8 mouse cellular contexts compared by ENCODE assay signal in the genomic region with DNA sequence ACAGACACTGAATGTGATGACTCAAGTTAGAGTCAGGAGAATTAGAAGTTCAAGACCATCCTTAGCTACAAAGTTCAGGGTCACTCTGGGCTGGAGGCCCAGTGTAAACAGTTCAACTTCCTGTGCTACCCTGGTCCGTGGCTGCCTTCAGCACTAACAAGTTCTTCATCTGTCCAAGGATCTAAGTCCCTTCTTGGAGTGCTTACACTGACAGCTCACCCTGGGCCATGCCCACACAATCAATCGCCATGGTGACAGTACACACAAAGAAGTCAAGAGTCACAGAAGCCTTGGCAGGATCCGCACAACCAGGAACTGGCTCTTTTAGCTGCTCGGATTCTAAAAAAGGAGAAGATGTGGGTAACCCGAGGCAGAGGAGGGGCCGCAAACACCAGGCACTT. TPM values are rescaled to one million over a fixed set of nuclear protein-coding genes. Genes with fewer than 3 reads are reported as not detected.
DNase-seq lines count a peak whose midpoint lies in the region; ATAC-seq and TF ChIP-seq lines count a peak whose summit lies in the region.

No protein-coding gene starts in this region.

- TF ChIP-seq CTCF in midbrain, postnatal 0 days (IDR thresholded peaks at IDR 0.05), result no peak
- no peak for TF ChIP-seq CTCF in stomach, postnatal 0 days (IDR thresholded peaks at IDR 0.05; ENCODE audit: low read depth)
- TF ChIP-seq CTCF in cerebellum, adult 2 months (IDR thresholded peaks at IDR 0.05; ENCODE audit: borderline replicate concordance, insufficient read depth, low read depth, low read length), result no peak

- H3K4me3 ChIP-seq in midbrain, postnatal 0 days (ENCODE audit: low read depth, low read length), result no peak overlapping the region
- H3K4me3 ChIP-seq in midbrain, embryonic 11.5 days (ENCODE audit: low read depth, low read length), result no peak overlapping the region
- no peak overlapping the region for H3K4me3 ChIP-seq in heart, embryonic 12.5 days
- H3K4me3 ChIP-seq in stomach, postnatal 0 days (ENCODE audit: low read depth, low read length), result no peak overlapping the region
- no peak overlapping the region for H3K4me3 ChIP-seq in cerebellum, adult 2 months (replicated peaks; ENCODE audit: insufficient read depth, low read depth, low read length)

- H3K9me3 ChIP-seq in midbrain, postnatal 0 days (ENCODE audit: low read length), result no peaks in the 10 kb centered on the region
- H3K9me3 ChIP-seq in midbrain, embryonic 11.5 days (ENCODE audit: control insufficient read depth, low read length), result no peaks in the 10 kb centered on the region
- no peaks in the 10 kb centered on the region for H3K9me3 ChIP-seq in heart, embryonic 12.5 days (replicated peaks)
- no peaks in the 10 kb centered on the region for H3K9me3 ChIP-seq in stomach, postnatal 0 days (ENCODE audit: control insufficient read depth, low read length)

- H3K9ac ChIP-seq in midbrain, postnatal 0 days (replicated peaks; ENCODE audit: low read length, poor library complexity, severe bottlenecking), result no peak overlapping the region
- no peak overlapping the region for H3K9ac ChIP-seq in midbrain, embryonic 11.5 days (ENCODE audit: low read length)
- H3K9ac ChIP-seq in heart, embryonic 12.5 days, result no peak overlapping the region
- H3K9ac ChIP-seq in stomach, postnatal 0 days (ENCODE audit: low read length), result no peak overlapping the region

- no peak for TF ChIP-seq POLR2A in cerebellum, adult 2 months (IDR thresholded peaks at IDR 0.05; ENCODE audit: borderline replicate concordance, insufficient read depth, low read length)

- no peaks in the 10 kb centered on the region for H3K27me3 ChIP-seq in midbrain, postnatal 0 days (ENCODE audit: insufficient read depth, low read length)
- H3K27me3 ChIP-seq in midbrain, embryonic 11.5 days (ENCODE audit: control insufficient read depth, insufficient read depth, low read length), result peaks cover 2% of the 10 kb centered on the region; the same call in 1 of the 2 replicates
- H3K27me3 ChIP-seq in heart, embryonic 12.5 days (replicated peaks), result no peaks in the 10 kb centered on the region
- H3K27me3 ChIP-seq in stomach, postnatal 0 days (ENCODE audit: control insufficient read depth, insufficient read depth, low read length), result no peaks in the 10 kb centered on the region
- no peaks in the 10 kb centered on the region; the same call in 1 of the 2 replicates for H3K27me3 ChIP-seq in cerebellum, adult 2 months (ENCODE audit: control insufficient read depth, insufficient read depth, low read length)

- H3K27ac ChIP-seq in midbrain, postnatal 0 days (ENCODE audit: low read depth, low read length), result no peak overlapping the region
- H3K27ac ChIP-seq in midbrain, embryonic 11.5 days (ENCODE audit: low read depth, low read length), result no peak overlapping the region
- H3K27ac ChIP-seq in heart, embryonic 12.5 days (ENCODE audit: poor library complexity, severe bottlenecking), result peak overlapping the region; percentile 56; the same call in 1 of the 2 replicates
- H3K27ac ChIP-seq in stomach, postnatal 0 days (replicated peaks), result peak overlapping the region; percentile 70
- no peak overlapping the region for H3K27ac ChIP-seq in cerebellum, adult 2 months (ENCODE audit: insufficient read depth, low read length)

- no peak for TF ChIP-seq EP300 in stomach, postnatal 0 days (optimal IDR thresholded peaks at IDR 0.05)

- H3K36me3 ChIP-seq in midbrain, postnatal 0 days (ENCODE audit: insufficient read depth, low read length), result no peaks in the 10 kb centered on the region
- no peaks in the 10 kb centered on the region for H3K36me3 ChIP-seq in midbrain, embryonic 11.5 days (ENCODE audit: control insufficient read depth, insufficient read depth, low read length)
- H3K36me3 ChIP-seq in heart, embryonic 12.5 days, result peaks cover 16% of the 10 kb centered on the region
- no peaks in the 10 kb centered on the region for H3K36me3 ChIP-seq in stomach, postnatal 0 days (ENCODE audit: control insufficient read depth, insufficient read depth, low read length)

- no peak for ATAC-seq in midbrain, postnatal 0 days (ENCODE audit: low FRiP score)
- ATAC-seq in midbrain, embryonic 11.5 days (ENCODE audit: low FRiP score), result no peak
- ATAC-seq in heart, embryonic 12.5 days (ENCODE audit: insufficient number of reproducible peaks, low FRiP score), result no peak
- peak; percentile 72 for ATAC-seq in stomach, postnatal 0 days (ENCODE audit: low FRiP score, low TSS enrichment)

- peak; percentile 73 for DNase-seq in midbrain, postnatal 0 days (ENCODE audit: low spot score)
- no peak for DNase-seq in midbrain, embryonic 11.5 days (ENCODE audit: low spot score, missing footprints)
- peak; percentile 86 to 92 for DNase-seq in lung, adult 18-20 months
- DNase-seq in stomach, postnatal 0 days (ENCODE audit: low spot score), result peak; percentile 75
- no peak for DNase-seq in left cerebral cortex, postnatal 10 days (ENCODE audit: extremely low spot score in 1 of 2, low spot score in 2 of 2)
- no peak for DNase-seq in cerebellum, adult 2 months
- no peak for DNase-seq in B cell, adult 2 months

- peaks cover 24% of the 10 kb centered on the region for H3K4me1 ChIP-seq in midbrain, postnatal 0 days (ENCODE audit: insufficient read depth, low read length)
- H3K4me1 ChIP-seq in midbrain, embryonic 11.5 days (ENCODE audit: control insufficient read depth, insufficient read depth, low read length), result peaks cover 38% of the 10 kb centered on the region
- H3K4me1 ChIP-seq in heart, embryonic 12.5 days (replicated peaks), result peaks cover 97% of the 10 kb centered on the region
- H3K4me1 ChIP-seq in stomach, postnatal 0 days (replicated peaks; ENCODE audit: control insufficient read depth, insufficient read depth), result peaks cover 32% of the 10 kb centered on the region
- peaks cover 8% of the 10 kb centered on the region for H3K4me1 ChIP-seq in cerebellum, adult 2 months (ENCODE audit: control insufficient read depth, insufficient read depth, low read length)

- H3K4me2 ChIP-seq in midbrain, postnatal 0 days (ENCODE audit: low read depth, low read length, poor library complexity, severe bottlenecking), result no peak overlapping the region
- H3K4me2 ChIP-seq in midbrain, embryonic 11.5 days, result no peak overlapping the region
- H3K4me2 ChIP-seq in heart, embryonic 12.5 days, result no peak overlapping the region
- no peak overlapping the region for H3K4me2 ChIP-seq in stomach, postnatal 0 days (replicated peaks; ENCODE audit: low read depth)

- WGBS in midbrain, postnatal 0 days, result 42% methylated on average over 6 of the region's 6 CpGs
- WGBS in midbrain, embryonic 11.5 days, result 37% methylated on average over 6 of the region's 6 CpGs
- WGBS in heart, embryonic 12.5 days, result 42% methylated on average over 6 of the region's 6 CpGs
- WGBS in stomach, postnatal 0 days, result 16% methylated on average over 6 of the region's 6 CpGs
- 74% methylated on average over 6 of the region's 6 CpGs for WGBS in cerebellum, adult 2 months

- intact Hi-C loops in left cerebral cortex, postnatal 10 days (cut with DNase I), result no loop called here

RNA-seq across cellular contexts. Expression of gene Shb, which starts 44.6 kb away (rescaled TPM):
- total RNA-seq in midbrain, postnatal 0 days (2014; rRNA removed), result 18.1 and 21.9 TPM in 2 replicates
- polyA plus RNA-seq in midbrain, postnatal 0 days (2015; fragmentation: Nextera tagmentation; extraction: Ambion mirVana), result 5.2 and 5.8 TPM in 2 replicates
- 2.7 and 2.8 TPM in 2 replicates for polyA plus RNA-seq in midbrain, embryonic 11.5 days (2014; fragmentation: Nextera tagmentation; extraction: Ambion mirVana)
- polyA plus RNA-seq in heart, embryonic 12.5 days (2016; fragmentation: Nextera tagmentation; extraction: Ambion mirVana), result 13.9 and 15.3 TPM in 2 replicates
- 5.5 and 6.9 TPM in 2 replicates for polyA plus RNA-seq in stomach, postnatal 0 days (2015; fragmentation: Nextera tagmentation; extraction: Ambion mirVana)
- total RNA-seq in left cerebral cortex, postnatal 10 days (2021), result 10 to 100 TPM; 13.1 to 18.7 TPM
- 7.1 and 8.3 TPM in 2 replicates for polyA plus RNA-seq in cerebellum, adult 2 months (2012; rRNA removed)

Comparison
In these comparisons a context has a peak if more than half of its experiments do, and no peak if none do; other contexts are left out.
1. DNase-seq: peak in midbrain, postnatal 0 days (single experiment), lung, adult 18-20 months (2 of 2) and stomach, postnatal 0 days (single experiment); none in midbrain, embryonic 11.5 days (single experiment), left cerebral cortex, postnatal 10 days (0 of 2), cerebellum, adult 2 months (0 of 2) and B cell, adult 2 months (0 of 2).
2. H3K27ac ChIP-seq: peak in heart, embryonic 12.5 days (single experiment) and stomach, postnatal 0 days (single experiment); none in midbrain, postnatal 0 days (single experiment), midbrain, embryonic 11.5 days (single experiment) and cerebellum, adult 2 months (single experiment).